Mouse (Mus musculus): ENCODE measurements around the gene Pnmt. TPM values are rescaled to one million over a fixed set of nuclear protein-coding genes. Genes with fewer than 3 reads are reported as not detected.
A peak's percentile ranks its signal among the peaks of the same experiment; 100 is the strongest.

The Pnmt gene
- polyA plus RNA-seq, 1 experiment: not detected

GRCm38 (mm10) chr11:98345253-98345652 is 41.0 kb upstream of the Pnmt start:
- H3K4me1 ChIP-seq (ENCODE audit: control insufficient read depth, insufficient read depth, low read length): no peaks in the 10 kb centered on the region; the same call in 1 of the 2 replicates
- TF ChIP-seq POLR2A (IDR thresholded peaks at IDR 0.05; ENCODE audit: borderline replicate concordance, control insufficient read depth, low read depth, low read length) (no peak), CTCF (IDR thresholded peaks at IDR 0.05; ENCODE audit: control insufficient read depth, insufficient read depth, low read length) (peak; percentile 76)
- WGBS: 3% methylated on average over 14 of the region's 14 CpGs

GRCm38 (mm10) chr11:98346168-98346567 is 40.1 kb upstream of the Pnmt start:
- TF ChIP-seq POLR2A (IDR thresholded peaks at IDR 0.05; ENCODE audit: borderline replicate concordance, control insufficient read depth, low read depth, low read length) (no peak), CTCF (IDR thresholded peaks at IDR 0.05; ENCODE audit: control insufficient read depth, insufficient read depth, low read length) (no peak)
- Histone ChIP-seq H3K27ac (ENCODE audit: control insufficient read depth, insufficient read depth, low read depth, low read length, poor library complexity) (no peak overlapping the region), H3K4me3 (replicated peaks; ENCODE audit: control insufficient read depth, low read depth, low read length) (no peak overlapping the region), H3K4me1 (ENCODE audit: control insufficient read depth, insufficient read depth, low read length) (no peaks in the 10 kb centered on the region)
- 11% methylated on average over 9 of the region's 9 CpGs for WGBS

More at GRCm38 (mm10) chr11:98345253-98345652, 41.0 kb upstream of the Pnmt start:
- Histone ChIP-seq H3K27ac (ENCODE audit: control insufficient read depth, insufficient read depth, low read depth, low read length, poor library complexity) (no peak overlapping the region), H3K4me3 (replicated peaks; ENCODE audit: control insufficient read depth, low read depth, low read length) (no peak overlapping the region)

GRCm38 (mm10) chr11:98347385-98348082 is 38.7 kb upstream of the Pnmt start:
- Histone ChIP-seq H3K4me3 (replicated peaks; ENCODE audit: control insufficient read depth, low read depth, low read length) (no peak overlapping the region), H3K4me1 (ENCODE audit: control insufficient read depth, insufficient read depth, low read length) (no peaks in the 10 kb centered on the region), H3K27ac (ENCODE audit: control insufficient read depth, insufficient read depth, low read depth, low read length, poor library complexity) (no peak overlapping the region)
- TF ChIP-seq POLR2A (IDR thresholded peaks at IDR 0.05; ENCODE audit: borderline replicate concordance, control insufficient read depth, low read depth, low read length) (no peak), CTCF (IDR thresholded peaks at IDR 0.05; ENCODE audit: control insufficient read depth, insufficient read depth, low read length) (no peak)
- 19% methylated on average over 12 of the region's 12 CpGs for WGBS

GRCm38 (mm10) chr11:98348083-98348961 is 37.9 kb upstream of the Pnmt start, which contains the start of gene Ppp1r1b:
TSS of gene Ppp1r1b (plus strand) at chr11:98348404.
- TF ChIP-seq POLR2A (IDR thresholded peaks at IDR 0.05; ENCODE audit: borderline replicate concordance, control insufficient read depth, low read depth, low read length) (no peak), CTCF (IDR thresholded peaks at IDR 0.05; ENCODE audit: control insufficient read depth, insufficient read depth, low read length) (no peak)
- Histone ChIP-seq H3K27ac (ENCODE audit: control insufficient read depth, insufficient read depth, low read depth, low read length, poor library complexity) (no peak within 1 kb of the TSS), H3K4me1 (ENCODE audit: control insufficient read depth, insufficient read depth, low read length) (no peaks in the 10 kb centered on the region), H3K4me3 (replicated peaks; ENCODE audit: control insufficient read depth, low read depth, low read length) (no peak within 1 kb of the TSS)
- 3% methylated on average over 55 of the region's 55 CpGs for WGBS

- no peak for TF ChIP-seq POLR2A (IDR thresholded peaks at IDR 0.05; ENCODE audit: borderline replicate concordance, control insufficient read depth, low read depth, low read length)
- TF ChIP-seq CTCF (IDR thresholded peaks at IDR 0.05; ENCODE audit: control insufficient read depth, insufficient read depth, low read length): no peak
- no peak overlapping the region for H3K4me3 ChIP-seq (replicated peaks; ENCODE audit: control insufficient read depth, low read depth, low read length)
- no peak overlapping the region for H3K27ac ChIP-seq (ENCODE audit: control insufficient read depth, insufficient read depth, low read depth, low read length, poor library complexity)
- WGBS: 48% methylated on average over 9 of the region's 9 CpGs
- no peaks in the 10 kb centered on the region for H3K4me1 ChIP-seq (ENCODE audit: control insufficient read depth, insufficient read depth, low read length)
Measured at GRCm38 (mm10) chr11:98349308-98349707, 36.9 kb upstream of the Pnmt start.

- H3K4me1 ChIP-seq (ENCODE audit: control insufficient read depth, insufficient read depth, low read length): peaks cover 3% of the 10 kb centered on the region; the same call in 1 of the 2 replicates
- TF ChIP-seq POLR2A (IDR thresholded peaks at IDR 0.05; ENCODE audit: borderline replicate concordance, control insufficient read depth, low read depth, low read length) (no peak), CTCF (IDR thresholded peaks at IDR 0.05; ENCODE audit: control insufficient read depth, insufficient read depth, low read length) (no peak)
- H3K4me3 ChIP-seq (replicated peaks; ENCODE audit: control insufficient read depth, low read depth, low read length): no peak overlapping the region
- 78% methylated on average over 18 of the region's 18 CpGs for WGBS
- H3K27ac ChIP-seq (ENCODE audit: control insufficient read depth, insufficient read depth, low read depth, low read length, poor library complexity): no peak overlapping the region; the same call in 1 of the 2 replicates
Measured at GRCm38 (mm10) chr11:98352272-98352990, 33.8 kb upstream of the Pnmt start.

GRCm38 (mm10) chr11:98353651-98354211 is 32.5 kb upstream of the Pnmt start:
- H3K4me1 ChIP-seq (ENCODE audit: control insufficient read depth, insufficient read depth, low read length): peaks cover 4% of the 10 kb centered on the region; the same call in 1 of the 2 replicates
- no peak overlapping the region for H3K27ac ChIP-seq (ENCODE audit: control insufficient read depth, insufficient read depth, low read depth, low read length, poor library complexity)
- H3K4me3 ChIP-seq (replicated peaks; ENCODE audit: control insufficient read depth, low read depth, low read length): no peak overlapping the region
- no peak for TF ChIP-seq CTCF (IDR thresholded peaks at IDR 0.05; ENCODE audit: control insufficient read depth, insufficient read depth, low read length)
- TF ChIP-seq POLR2A (IDR thresholded peaks at IDR 0.05; ENCODE audit: borderline replicate concordance, control insufficient read depth, low read depth, low read length): no peak
- WGBS: 59% methylated on average over 8 of the region's 8 CpGs

Measured in bone marrow, adult 2 months (tissue).